Mouse (Mus musculus): ENCODE results near the gene Ralgps1. TPM values are rescaled to one million over a fixed set of nuclear protein-coding genes. Genes with fewer than 3 reads are reported as not detected.
A peak's percentile ranks its signal among the peaks of the same experiment; 100 is the strongest.
"Not testable (repeated sequence)": the region's sequence is repeated elsewhere in the genome, so short reads cannot be mapped to it uniquely, and the experiment has no call there.

Ralgps1 gene
- total and polyA plus RNA-seq, 3 experiments, result 0.89 to 2.6 TPM; not detected in 1

DNA sequence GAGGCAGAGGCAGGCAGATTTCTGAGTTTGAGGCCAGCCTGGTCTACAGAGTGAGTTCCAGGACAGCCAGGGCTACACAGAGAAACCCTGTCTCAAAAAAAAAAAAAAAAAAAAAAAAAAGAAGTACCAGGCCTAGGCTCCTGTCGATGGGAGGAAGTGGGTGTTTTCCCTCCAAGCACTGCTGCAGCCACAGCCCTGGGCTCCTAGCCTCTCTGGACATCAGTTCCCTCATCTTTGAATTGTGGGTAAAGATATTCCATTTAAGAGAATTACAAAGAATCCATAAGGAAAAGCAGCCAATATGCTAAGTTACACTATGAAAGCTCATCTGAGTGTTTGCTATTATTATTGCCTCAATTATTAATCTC is 281.3 kb downstream of the Ralgps1 start:
- not testable (repeated sequence) for H3K4me1 ChIP-seq (ENCODE audit: control insufficient read depth in 1 of 2, insufficient read depth in 2 of 2, low read length in 2 of 2); H3K79me2 ChIP-seq (ENCODE audit: control insufficient read depth, insufficient read depth, low read length, poor library complexity); H3K36me3 ChIP-seq (ENCODE audit: control insufficient read depth in 1 of 2, insufficient read depth in 2 of 2, low read length in 2 of 2); H3K27me3 ChIP-seq (ENCODE audit: control insufficient read depth in 1 of 2, insufficient read depth in 2 of 2, low read length in 2 of 2); DNase-seq (ENCODE audit: low read depth, low spot score); H3K9me3 ChIP-seq (replicated peaks; ENCODE audit: insufficient read depth, low read length); H3K27ac ChIP-seq (ENCODE audit: control insufficient read depth, low read depth, low read length); H3K9ac ChIP-seq (ENCODE audit: control insufficient read depth, low read depth, low read length, poor library complexity, severe bottlenecking); H3K4me3 ChIP-seq (ENCODE audit: control insufficient read depth in 1 of 2, insufficient read depth in 1 of 2, low read depth in 2 of 2, low read length in 2 of 2)
- TF ChIP-seq ZNF384 (IDR thresholded peaks at IDR 0.05; ENCODE audit: low read depth, low read length), result peak; percentile 74

DNA sequence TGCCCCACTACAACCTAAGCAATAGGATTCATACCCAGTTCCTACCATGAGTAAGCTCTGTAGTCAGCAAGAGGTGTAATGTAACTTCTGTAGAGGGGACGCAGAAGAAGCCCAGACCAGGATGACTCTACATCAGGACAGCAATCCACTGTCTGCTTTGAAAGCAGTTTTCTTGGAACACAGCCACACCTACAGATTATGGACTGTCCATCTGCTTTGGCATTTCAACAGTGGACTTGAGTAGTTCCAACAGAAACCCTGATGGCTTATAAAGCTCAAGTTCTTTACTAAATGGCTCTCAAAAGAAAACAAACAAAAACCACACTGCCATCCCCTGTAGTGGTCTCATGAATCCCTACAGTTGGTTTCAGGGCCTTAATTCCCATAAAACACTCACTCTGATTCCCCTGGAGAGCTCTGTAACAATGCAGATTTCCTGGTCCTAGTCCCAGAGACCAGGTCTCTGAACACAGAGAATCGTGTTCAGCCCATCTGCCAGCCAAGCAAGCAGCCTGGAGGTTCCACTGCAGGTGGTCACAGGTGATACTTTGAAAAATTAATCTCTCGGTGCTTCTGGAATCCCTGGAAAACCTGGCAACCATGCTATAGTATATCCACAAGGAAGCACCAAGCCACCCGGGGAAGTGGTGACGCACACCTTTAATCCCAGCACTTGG is 281.8 kb downstream of the Ralgps1 start:
- no peaks in the 10 kb centered on the region for H3K79me2 ChIP-seq (ENCODE audit: control insufficient read depth, insufficient read depth, low read length, poor library complexity)
- no peak overlapping the region for H3K9ac ChIP-seq (ENCODE audit: control insufficient read depth, low read depth, low read length, poor library complexity, severe bottlenecking)
- no peaks in the 10 kb centered on the region for H3K36me3 ChIP-seq (ENCODE audit: control insufficient read depth in 1 of 2, insufficient read depth in 2 of 2, low read length in 2 of 2)
- H3K27ac ChIP-seq (ENCODE audit: control insufficient read depth, low read depth, low read length), result no peak overlapping the region
- H3K4me1 ChIP-seq (ENCODE audit: control insufficient read depth in 1 of 2, insufficient read depth in 2 of 2, low read length in 2 of 2), result no peaks in the 10 kb centered on the region
- DNase-seq (ENCODE audit: low read depth, low spot score), result no peak
- H3K9me3 ChIP-seq (replicated peaks; ENCODE audit: insufficient read depth, low read length), result no peaks in the 10 kb centered on the region
- no peaks in the 10 kb centered on the region for H3K27me3 ChIP-seq (ENCODE audit: control insufficient read depth in 1 of 2, insufficient read depth in 2 of 2, low read length in 2 of 2)
- TF ChIP-seq USF1 (IDR thresholded peaks at IDR 0.05; ENCODE audit: low read depth, low read length), result no peak
- TF ChIP-seq NRF1 (IDR thresholded peaks at IDR 0.05; ENCODE audit: insufficient read depth, low read depth, low read length, poor library complexity, severe bottlenecking), result no peak
- TF ChIP-seq MXI1 (IDR thresholded peaks at IDR 0.05; ENCODE audit: low read depth, low read length), result no peak
- no peak for TF ChIP-seq ZNF384 (IDR thresholded peaks at IDR 0.05; ENCODE audit: low read depth, low read length)
- no peak for TF ChIP-seq ZKSCAN1 (IDR thresholded peaks at IDR 0.05; ENCODE audit: low read depth, low read length)
- no peak overlapping the region for H3K4me3 ChIP-seq (ENCODE audit: control insufficient read depth in 1 of 2, insufficient read depth in 1 of 2, low read depth in 2 of 2, low read length in 2 of 2)

- Histone ChIP-seq H3K36me3 (ENCODE audit: control insufficient read depth in 1 of 2, insufficient read depth in 2 of 2, low read length in 2 of 2) (no peaks in the 10 kb centered on the region), H3K79me2 (ENCODE audit: control insufficient read depth, insufficient read depth, low read length, poor library complexity) (no peaks in the 10 kb centered on the region), H3K9ac (ENCODE audit: control insufficient read depth, low read depth, low read length, poor library complexity, severe bottlenecking) (no peak overlapping the region), H3K9me3 (replicated peaks; ENCODE audit: insufficient read depth, low read length) (no peaks in the 10 kb centered on the region), H3K4me1 (ENCODE audit: control insufficient read depth in 1 of 2, insufficient read depth in 2 of 2, low read length in 2 of 2) (no peaks in the 10 kb centered on the region), H3K27ac (ENCODE audit: control insufficient read depth, low read depth, low read length) (no peak overlapping the region), H3K4me3 (ENCODE audit: control insufficient read depth in 1 of 2, insufficient read depth in 1 of 2, low read depth in 2 of 2, low read length in 2 of 2) (no peak overlapping the region), H3K27me3 (ENCODE audit: control insufficient read depth in 1 of 2, insufficient read depth in 2 of 2, low read length in 2 of 2) (no peaks in the 10 kb centered on the region)
- TF ChIP-seq ZC3H11A (IDR thresholded peaks at IDR 0.05; ENCODE audit: low read depth, low read length) (no peak), TBP (IDR thresholded peaks at IDR 0.05; ENCODE audit: low read depth, low read length) (no peak), CTCF (IDR thresholded peaks at IDR 0.05 in 2 of 3, conservative IDR thresholded peaks at IDR 0.05 in 1 of 3; ENCODE audit: control insufficient read depth in 1 of 3, insufficient read depth in 1 of 3, low read depth in 2 of 3, low read length in 3 of 3, poor library complexity in 1 of 3, severe bottlenecking in 1 of 3) (no peak), BHLHE40 (IDR thresholded peaks at IDR 0.05; ENCODE audit: borderline replicate concordance, low read depth, low read length) (no peak), POLR2AphosphoS2 (IDR thresholded peaks at IDR 0.05; ENCODE audit: low read length) (no peak), USF2 (IDR thresholded peaks at IDR 0.05; ENCODE audit: borderline replicate concordance in 1 of 2, insufficient read depth in 1 of 2, low read depth in 1 of 2, low read length in 2 of 2) (no peak), ZKSCAN1 (IDR thresholded peaks at IDR 0.05; ENCODE audit: low read depth, low read length) (no peak), NELFE (IDR thresholded peaks at IDR 0.05; ENCODE audit: low read depth, low read length) (no peak), SMC3 (IDR thresholded peaks at IDR 0.05; ENCODE audit: low read depth, low read length) (no peak), MAX (IDR thresholded peaks at IDR 0.05; ENCODE audit: low read length) (no peak)
- no peak for DNase-seq (ENCODE audit: low read depth, low spot score)
These were observed 284.5 kb downstream of the Ralgps1 start for GRCm38 (mm10) chr2:33086671-33087363.

All from MEL (cell line).